Mouse (Mus musculus) stomach, postnatal 0 days (tissue): ENCODE results near the gene Mtus2. TPM values are rescaled to one million over a fixed set of nuclear protein-coding genes. Genes with fewer than 3 reads are reported as not detected.

Source experiments
- ATAC-seq: fragments of 200-750 bp; cut with Nextera tagmentation; 2 replicates; pipeline ENCODE4 v1.8.0; 2017; ENCODE audit not compliant: low FRiP score, low TSS enrichment
- DNase-seq: peaks from one replicate; pipeline ENCODE4 v3.0.0-alpha.2; 2016; ENCODE audit warnings: low spot score
- H3K27ac ChIP-seq: fragments of 300-500 bp; sonication (generic); replicated peaks from 2 replicates; pipeline ENCODE4 v1.5.1; 2014; ENCODE audit warnings: mild to moderate bottlenecking, control low read depth
- H3K27me3 ChIP-seq: fragments of 300-500 bp; sonication (generic); 2 replicates; pipeline ENCODE4 v1.6.1; 2014; ENCODE audit warnings: low read length; ENCODE audit not compliant: control insufficient read depth, insufficient read depth
- H3K36me3 ChIP-seq: fragments of 300-500 bp; sonication (generic); 2 replicates; pipeline ENCODE4 v1.6.1; 2014; ENCODE audit warnings: low read length, mixed read lengths; ENCODE audit not compliant: control insufficient read depth, insufficient read depth
- H3K4me1 ChIP-seq: fragments of 300-500 bp; sonication (generic); replicated peaks from 2 replicates; pipeline ENCODE4 v1.6.1; 2014; ENCODE audit warnings: antibody characterized with exemption; ENCODE audit not compliant: control insufficient read depth, insufficient read depth
- H3K4me2 ChIP-seq: fragments of 300-500 bp; sonication (generic); replicated peaks from 2 replicates; pipeline ENCODE4 v1.6.1; 2014; ENCODE audit warnings: low read depth, mild to moderate bottlenecking, control low read depth, moderate library complexity
- H3K4me3 ChIP-seq: fragments of 300-500 bp; sonication (generic); 2 replicates; pipeline ENCODE4 v1.5.1; 2014; ENCODE audit warnings: low read depth, low read length, control low read depth
- H3K9ac ChIP-seq: fragments of 300-500 bp; sonication (generic); 2 replicates; pipeline ENCODE4 v1.6.1; 2014; ENCODE audit warnings: mild to moderate bottlenecking, low read length, control low read depth, mixed read lengths
- H3K9me3 ChIP-seq: fragments of 300-500 bp; sonication (generic); 2 replicates; pipeline ENCODE4 v1.6.1; 2016; ENCODE audit warnings: low read length; ENCODE audit not compliant: control insufficient read depth
- CTCF ChIP-seq: IDR thresholded peaks from 2 replicates; pipeline ENCODE4 v1.5.1; 2016; ENCODE audit warnings: antibody characterized with exemption, low read depth, mild to moderate bottlenecking, moderate library complexity
- EP300 ChIP-seq: optimal IDR thresholded peaks from 2 replicates; pipeline ENCODE3; 2016; ENCODE audit warnings: antibody characterized with exemption
- WGBS: fragments of 180-500 bp; shearing (Covaris S2); extraction: QIAGEN DNeasy Blood & Tissue Kit; methylation state at CpG from one replicate; pipeline ENCODE4 v1.1.7; 2014; 5-methylcytosine and 5-hydroxymethylcytosine counted together
- polyA plus RNA-seq: library from polyadenylated mRNA; unstranded; fragments of >200 nt; fragmentation: Nextera tagmentation; extraction: Ambion mirVana; gene quantifications from 2 replicates; pipeline ENCODE4 v1.2.1, GENCODE M21; 2015

The Mtus2 gene
- polyA plus RNA-seq, 1 experiment from 2014 or later: 12.3 TPM

DNA sequence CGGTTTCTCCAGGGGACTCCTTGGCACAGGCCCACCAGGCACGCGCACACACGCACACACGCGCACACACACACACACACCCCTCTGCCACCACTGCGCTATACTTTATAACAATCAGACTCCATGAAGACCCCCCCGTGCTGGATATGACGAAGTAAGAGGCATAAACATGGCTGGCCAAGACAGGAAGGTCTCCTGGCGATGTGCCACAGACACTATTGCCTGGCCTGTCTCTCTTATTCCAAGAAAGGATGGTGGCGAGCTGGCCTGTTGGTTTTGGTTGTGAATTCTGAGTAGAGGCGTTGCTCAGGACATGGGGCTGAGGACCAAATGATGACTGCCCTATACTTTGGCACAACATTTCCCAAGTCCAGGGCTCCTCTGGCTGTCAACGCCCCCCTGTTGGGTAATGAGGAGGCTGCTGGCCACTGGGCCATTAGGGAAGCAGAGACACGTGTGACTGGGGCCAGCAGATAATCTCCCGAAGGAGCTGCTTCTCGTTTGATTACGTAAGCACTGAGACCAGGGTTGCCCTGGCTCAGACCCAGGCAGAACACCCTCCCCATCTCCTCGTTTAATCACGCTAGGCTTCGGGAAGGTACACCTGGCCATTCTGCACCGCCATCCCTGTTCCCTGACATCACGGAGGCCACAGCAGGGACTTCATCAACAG, 406.5 kb downstream of the Mtus2 start:
- DNase-seq (no peak), ATAC-seq (no peak)
- Histone ChIP-seq H3K4me1 (no peaks in the 10 kb centered on the region), H3K4me2 (no peak overlapping the region), H3K27ac (no peak overlapping the region), H3K27me3 (no peaks in the 10 kb centered on the region), H3K9ac (no peak overlapping the region), H3K9me3 (no peaks in the 10 kb centered on the region), H3K4me3 (no peak overlapping the region), H3K36me3 (no peaks in the 10 kb centered on the region)
- TF ChIP-seq EP300 (no peak), CTCF (no peak)
- 78% methylated on average over 22 of the region's 22 CpGs for WGBS

Other genes with a start within 250 kb of the Mtus2 start
- 3.9 and 4.3 TPM in 2 replicates for gene Flt1, start 231.3 kb upstream of the Mtus2 start, polyA plus RNA-seq
- gene Pomp, start 96.9 kb upstream of the Mtus2 start, polyA plus RNA-seq: 419 and 427 TPM in 2 replicates
- 2.7 and 3.2 TPM in 2 replicates for gene Slc46a3, start 62.5 kb upstream of the Mtus2 start, polyA plus RNA-seq